Comparison of ENCODE assay signal across 31 mouse cellular contexts in the genomic region with DNA sequence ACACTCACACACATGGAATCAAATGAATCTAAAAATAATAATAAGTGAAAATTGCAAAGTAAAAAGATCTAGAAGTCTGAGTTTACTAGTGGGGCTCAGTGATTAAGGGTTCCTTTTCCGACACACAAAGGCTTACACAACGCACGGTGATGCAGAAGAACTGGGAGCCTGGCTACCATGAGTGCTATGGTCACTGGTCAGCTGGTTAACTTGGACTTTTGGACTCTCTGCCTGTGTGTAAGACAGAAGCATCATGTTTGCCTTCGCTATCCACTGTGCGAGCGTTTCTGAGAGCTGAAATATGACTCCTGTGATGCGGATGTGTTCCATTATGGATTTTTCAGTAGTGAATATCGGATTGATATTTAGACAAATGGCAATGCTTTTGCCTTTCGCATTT. TPM values are rescaled to one million over a fixed set of nuclear protein-coding genes. Genes with fewer than 3 reads are reported as not detected.
DNase-seq lines count a peak whose midpoint lies in the region; ATAC-seq and TF ChIP-seq lines count a peak whose summit lies in the region.
"Had no signal": no experiment of that assay in that cellular context is flagged by ENCODE, and none has a peak within 500 bp of the region (broad histone marks: within the 10 kb centered on the region; RNA-seq: fewer than 3 reads in every experiment).

No protein-coding gene starts in this region.

- H3K4me1 ChIP-seq in liver, embryonic 16.5 days (ENCODE audit: control insufficient read depth, low read depth, low read length) = no peaks in the 10 kb centered on the region
- H3K4me1 ChIP-seq in E14TG2a.4 (replicated peaks; ENCODE audit: low read depth, low read length) = 0 out of 2 replicates have a peak, but pooled peaks cover 4% of the 10 kb centered on the region
- no peaks in the 10 kb centered on the region for H3K4me1 ChIP-seq in intestine, postnatal 0 days (replicated peaks; ENCODE audit: control insufficient read depth, insufficient read depth, low read length)
- H3K4me1 ChIP-seq in stomach, embryonic 15.5 days = no peaks in the 10 kb centered on the region
- H3K4me1 ChIP-seq: embryonic facial prominence, embryonic 12.5 days; embryonic facial prominence, embryonic 15.5 days; heart, embryonic 12.5 days; heart, embryonic 15.5 days; hindbrain, embryonic 10.5 days; hindbrain, embryonic 13.5 days had no signal

- no peak for TF ChIP-seq CTCF in E14TG2a.4 (conservative IDR thresholded peaks at IDR 0.05; ENCODE audit: low read length)
- no peak for TF ChIP-seq CTCF in intestine, postnatal 0 days (IDR thresholded peaks at IDR 0.05; ENCODE audit: low read depth)

- WGBS in liver, embryonic 16.5 days (ENCODE audit: insufficient replicate concordance) = 64% methylated on average over 9 of the region's 9 CpGs
- WGBS in intestine, postnatal 0 days = 67% methylated on average over 9 of the region's 9 CpGs
- 75% methylated on average over 9 of the region's 9 CpGs for WGBS in stomach, embryonic 15.5 days

- ATAC-seq in liver, embryonic 16.5 days (ENCODE audit: low read depth) = 0 out of 2 replicates have a peak, but pooled peaks have one; percentile 35
- peak; percentile 76 for ATAC-seq in intestine, postnatal 0 days
- ATAC-seq in stomach, embryonic 15.5 days (ENCODE audit: insufficient read depth, low FRiP score, low read depth) = 0 out of 2 replicates have a peak, but pooled peaks have one; percentile 50
- ATAC-seq: activated CD4-positive, CD25-positive, alpha-beta regulatory T cell, adult 4 months; forebrain, embryonic 14.5 days; forebrain, postnatal 0 days; hindbrain, postnatal 0 days had no signal

- H3K27ac ChIP-seq in liver, embryonic 16.5 days (ENCODE audit: low read length) = no peak overlapping the region
- H3K27ac ChIP-seq in intestine, postnatal 0 days (ENCODE audit: low read depth, low read length) = no peak overlapping the region
- H3K27ac ChIP-seq in stomach, embryonic 15.5 days = no peak overlapping the region
- H3K27ac ChIP-seq: embryonic facial prominence, embryonic 12.5 days; embryonic facial prominence, embryonic 15.5 days; gastrocnemius, adult 2 months; heart, embryonic 15.5 days; hindbrain, embryonic 10.5 days; hindbrain, embryonic 13.5 days; hindbrain, postnatal 0 days had no signal

- H3K4me3 ChIP-seq in liver, embryonic 16.5 days (ENCODE audit: low read depth, low read length) = no peak overlapping the region
- H3K4me3 ChIP-seq in E14TG2a.4 (replicated peaks; ENCODE audit: low read length) = peak overlapping the region; percentile 73
- no peak overlapping the region for H3K4me3 ChIP-seq in intestine, postnatal 0 days (ENCODE audit: low read depth, low read length)
- H3K4me3 ChIP-seq in stomach, embryonic 15.5 days (replicated peaks) = no peak overlapping the region
- H3K4me3 ChIP-seq: embryonic facial prominence, embryonic 12.5 days; embryonic facial prominence, embryonic 15.5 days; gastrocnemius, adult 2 months; heart, embryonic 12.5 days; heart, embryonic 15.5 days; hindbrain, embryonic 10.5 days; hindbrain, embryonic 13.5 days had no signal

- DNase-seq in liver = no peak
- no peak for DNase-seq in embryo, embryonic 10 days (ENCODE audit: low spot score)
- no peak for DNase-seq in adrenal gland, postnatal 25 days
- DNase-seq in Muller cell, postnatal 12 days (ENCODE audit: inconsistent ontology term) = no peak
- DNase-seq: adrenal gland, adult 8-10 months; adrenal gland, postnatal 36 days; cerebellum, adult 18-20 months; cerebellum, adult 9-10 months; cerebellum, postnatal 14 days; forebrain, postnatal 0 days; gastrocnemius, adult 2 months; gastrocnemius, postnatal 14 days; heart, adult 11 months; heart, postnatal 10 days; heart, postnatal 36 days had no signal

- H3K36me3 ChIP-seq in liver, embryonic 16.5 days (ENCODE audit: control insufficient read depth, insufficient read depth) = no peaks in the 10 kb centered on the region
- no peaks in the 10 kb centered on the region for H3K36me3 ChIP-seq in E14TG2a.4 (ENCODE audit: insufficient read depth, low read length)
- no peaks in the 10 kb centered on the region for H3K36me3 ChIP-seq in intestine, postnatal 0 days (ENCODE audit: control insufficient read depth, insufficient read depth)
- H3K36me3 ChIP-seq in stomach, embryonic 15.5 days = no peaks in the 10 kb centered on the region
- H3K36me3 ChIP-seq: embryonic facial prominence, embryonic 12.5 days; embryonic facial prominence, embryonic 15.5 days; heart, embryonic 12.5 days; heart, embryonic 15.5 days; hindbrain, embryonic 10.5 days; hindbrain, embryonic 13.5 days had no signal

- no peaks in the 10 kb centered on the region for H3K9me3 ChIP-seq in liver, embryonic 16.5 days (replicated peaks; ENCODE audit: control insufficient read depth, low read length)
- H3K9me3 ChIP-seq in E14TG2a.4 (ENCODE audit: low read length) = no peaks in the 10 kb centered on the region
- no peaks in the 10 kb centered on the region for H3K9me3 ChIP-seq in intestine, postnatal 0 days (ENCODE audit: control insufficient read depth)
- no peaks in the 10 kb centered on the region for H3K9me3 ChIP-seq in stomach, embryonic 15.5 days
- H3K9me3 ChIP-seq: embryonic facial prominence, embryonic 12.5 days; embryonic facial prominence, embryonic 15.5 days; heart, embryonic 12.5 days; heart, embryonic 15.5 days; hindbrain, embryonic 10.5 days; hindbrain, embryonic 13.5 days had no signal

- no peak overlapping the region for H3K9ac ChIP-seq in liver, embryonic 16.5 days (ENCODE audit: low read depth, low read length)
- H3K9ac ChIP-seq in intestine, postnatal 0 days (ENCODE audit: low read depth, low read length) = no peak overlapping the region
- no peak overlapping the region for H3K9ac ChIP-seq in stomach, embryonic 15.5 days
- H3K9ac ChIP-seq: embryonic facial prominence, embryonic 12.5 days; embryonic facial prominence, embryonic 15.5 days; forebrain, postnatal 0 days; heart, embryonic 12.5 days; heart, embryonic 15.5 days; hindbrain, embryonic 13.5 days had no signal

- no peaks in the 10 kb centered on the region for H3K27me3 ChIP-seq in liver, embryonic 16.5 days (ENCODE audit: control insufficient read depth, insufficient read depth, low read depth, low read length)
- H3K27me3 ChIP-seq in E14TG2a.4 (ENCODE audit: insufficient read depth, low read length) = no peaks in the 10 kb centered on the region
- H3K27me3 ChIP-seq in intestine, postnatal 0 days (replicated peaks; ENCODE audit: control insufficient read depth, insufficient read depth, low read length) = no peaks in the 10 kb centered on the region
- no peaks in the 10 kb centered on the region for H3K27me3 ChIP-seq in stomach, embryonic 15.5 days (replicated peaks)
- H3K27me3 ChIP-seq: CH12.LX; embryonic facial prominence, embryonic 12.5 days; embryonic facial prominence, embryonic 15.5 days; heart, embryonic 12.5 days; heart, embryonic 15.5 days; hindbrain, embryonic 13.5 days had no signal

- no peak overlapping the region for H3K4me2 ChIP-seq in liver, embryonic 16.5 days (ENCODE audit: low read depth, low read length)
- no peak overlapping the region for H3K4me2 ChIP-seq in intestine, postnatal 0 days (replicated peaks; ENCODE audit: low read depth)
- H3K4me2 ChIP-seq in stomach, embryonic 15.5 days = no peak overlapping the region
- H3K4me2 ChIP-seq: embryonic facial prominence, embryonic 12.5 days; embryonic facial prominence, embryonic 15.5 days; heart, embryonic 12.5 days; heart, embryonic 15.5 days; hindbrain, embryonic 13.5 days had no signal

RNA-seq across cellular contexts. Expression of a gene that starts 30.9 kb away (rescaled TPM):
- 0.05 and 0.18 TPM in 2 replicates for polyA plus RNA-seq in liver, embryonic 16.5 days (2015; fragmentation: Nextera tagmentation; extraction: Ambion mirVana)
- 4.9 and 5.3 TPM in 2 replicates for polyA plus RNA-seq in intestine, postnatal 0 days (2015; fragmentation: Nextera tagmentation; extraction: Ambion mirVana)
- polyA plus RNA-seq in stomach, embryonic 15.5 days (2015; fragmentation: Nextera tagmentation; extraction: Ambion mirVana) = 8.9 and 9.4 TPM in 2 replicates
- total RNA-seq in adrenal gland, postnatal 25 days (2021) = 0.43 and 0.71 TPM in 2 replicates
- total RNA-seq: gastrocnemius, adult 2 months; gastrocnemius, postnatal 14 days; gastrocnemius, postnatal 4 days; hindbrain, postnatal 0 days; MEL had no signal
- polyA plus RNA-seq: activated CD4-positive, CD25-positive, alpha-beta regulatory T cell, adult 4 months; forebrain, embryonic 14.5 days; hindbrain, embryonic 13.5 days had no signal
